Mouse (Mus musculus) sigmoid colon, adult 10 weeks (tissue): Measurements from ENCODE around the gene Ldlrad2. TPM values are rescaled to one million over a fixed set of nuclear protein-coding genes. Genes with fewer than 3 reads are reported as not detected.

Source experiments
- polyA plus RNA-seq: library from polyadenylated mRNA; stranded (reverse); fragments of 350-450 nt; fragmentation: Illumina TruSeq; extraction: RNeasy Lipid Tissue Mini Kit (QIAGEN cat#74804); gene quantifications from one replicate; pipeline ENCODE4 v1.2.3, GENCODE M21; 2014; ENCODE audit warnings: low read depth, low replicate concordance

Gene Ldlrad2
- not detected for polyA plus RNA-seq

GRCm38 (mm10) chr4:137574469-137574868 is at the start of gene Ldlrad2:
TSS of gene Ldlrad2 (minus strand) at chr4:137574569.

GRCm38 (mm10) chr4:137593601-137594495 is 19.5 kb upstream of the Ldlrad2 start, which contains the start of gene Usp48:
TSS of gene Usp48 (plus strand) at chr4:137593755.

Other genes with a start within 250 kb of the Ldlrad2 start
- 1,083 TPM for gene Cdc42, start 216.8 kb downstream of the Ldlrad2 start, polyA plus RNA-seq
- not detected for gene Cela3a, start 164.8 kb downstream of the Ldlrad2 start, polyA plus RNA-seq
- gene Cela3b, start 144.0 kb downstream of the Ldlrad2 start, polyA plus RNA-seq: not detected
- gene 1700013G24Rik, start 121.3 kb downstream of the Ldlrad2 start, polyA plus RNA-seq: not detected
- gene Hspg2, start 105.8 kb downstream of the Ldlrad2 start, polyA plus RNA-seq: 0.22 TPM
- 87.6 TPM for gene Usp48, start 19.2 kb upstream of the Ldlrad2 start, polyA plus RNA-seq
- gene Rap1gap, start 90.2 kb upstream of the Ldlrad2 start, polyA plus RNA-seq: 4.1 TPM
- gene Alpl, start 221.8 kb upstream of the Ldlrad2 start, polyA plus RNA-seq: 0.50 TPM